Mouse (Mus musculus) ES-Bruce4 (cell line): ENCODE measurements around the gene Mettl21c. TPM values are rescaled to one million over a fixed set of nuclear protein-coding genes. Genes with fewer than 3 reads are reported as not detected.

Source experiments
- H3K27ac ChIP-seq: 2 replicates; pipeline ENCODE4 v1.5.1; 2012; ENCODE audit warnings: low read length, inconsistent platforms; ENCODE audit not compliant: insufficient read depth
- H3K27me3 ChIP-seq: 2 replicates; pipeline ENCODE4 v1.6.1; 2012; ENCODE audit warnings: mild to moderate bottlenecking, low read length, inconsistent platforms; ENCODE audit not compliant: control insufficient read depth, poor library complexity, insufficient read depth, severe bottlenecking
- H3K36me3 ChIP-seq: 2 replicates; pipeline ENCODE4 v1.6.1; 2012; ENCODE audit warnings: inconsistent platforms, mild to moderate bottlenecking, low read length, moderate library complexity; ENCODE audit not compliant: control insufficient read depth, poor library complexity, insufficient read depth, severe bottlenecking
- H3K4me1 ChIP-seq: one replicate; pipeline ENCODE4 v1.8.1; 2011; ENCODE audit warnings: low read length; ENCODE audit not compliant: control insufficient read depth, insufficient read depth
- H3K4me3 ChIP-seq: 2 replicates; pipeline ENCODE4 v1.5.1; 2011; ENCODE audit warnings: low read depth, mild to moderate bottlenecking, low read length
- H3K9ac ChIP-seq: 2 replicates; pipeline ENCODE4 v1.6.1; 2012; ENCODE audit warnings: low read depth, mild to moderate bottlenecking, inconsistent platforms; ENCODE audit not compliant: poor library complexity, severe bottlenecking
- H3K9me3 ChIP-seq: replicated peaks from 2 replicates; pipeline ENCODE4 v1.6.1; 2012; ENCODE audit warnings: mild to moderate bottlenecking, low read length, inconsistent platforms; ENCODE audit not compliant: control insufficient read depth, poor library complexity, insufficient read depth, severe bottlenecking
- CTCF ChIP-seq: IDR thresholded peaks from one replicate; pipeline ENCODE4 v1.8.1; 2011; ENCODE audit warnings: low read depth, low read length
- EP300 ChIP-seq: IDR thresholded peaks from 2 replicates; pipeline ENCODE4 v1.6.1; 2011; ENCODE audit warnings: low read depth, low read length; ENCODE audit not compliant: insufficient read depth
- POLR2A ChIP-seq: IDR thresholded peaks from one replicate; pipeline ENCODE4 v1.8.1; 2011; ENCODE audit warnings: low read length; ENCODE audit not compliant: insufficient read depth
- polyA plus RNA-seq: library from polyadenylated mRNA; stranded (reverse); fragments of >200 nt; gene quantifications from 2 replicates; pipeline ENCODE4 v1.2.4, GENCODE M21; 2011; ENCODE audit warnings: low read depth; ENCODE audit not compliant: missing spikeins, insufficient read depth, insufficient read length

Gene Mettl21c
- polyA plus RNA-seq, 1 experiment, result not detected

DNA sequence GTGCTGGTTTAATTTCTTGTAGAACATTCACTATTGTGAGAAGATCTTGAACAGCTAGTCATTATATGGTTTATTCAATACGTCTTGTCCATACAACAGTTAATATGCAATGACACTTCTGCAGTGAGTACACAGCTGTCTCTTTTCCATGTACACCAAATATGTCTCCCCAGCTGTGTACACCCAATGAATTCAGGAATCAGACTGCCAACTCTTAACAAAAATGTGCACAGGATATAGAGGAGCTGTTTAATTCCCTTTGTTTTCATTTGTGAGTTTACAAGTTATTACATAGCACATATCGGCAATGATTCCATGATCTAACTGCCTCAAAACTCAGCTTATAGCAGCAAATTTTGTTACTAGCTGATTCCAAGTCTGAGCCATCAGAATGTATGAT, 15.3 kb downstream of the Mettl21c start:
- Histone ChIP-seq H3K27ac (no peak overlapping the region), H3K36me3 (peaks cover 9% of the 10 kb centered on the region)
- TF ChIP-seq CTCF (no peak), POLR2A (no peak), EP300 (no peak)

DNA sequence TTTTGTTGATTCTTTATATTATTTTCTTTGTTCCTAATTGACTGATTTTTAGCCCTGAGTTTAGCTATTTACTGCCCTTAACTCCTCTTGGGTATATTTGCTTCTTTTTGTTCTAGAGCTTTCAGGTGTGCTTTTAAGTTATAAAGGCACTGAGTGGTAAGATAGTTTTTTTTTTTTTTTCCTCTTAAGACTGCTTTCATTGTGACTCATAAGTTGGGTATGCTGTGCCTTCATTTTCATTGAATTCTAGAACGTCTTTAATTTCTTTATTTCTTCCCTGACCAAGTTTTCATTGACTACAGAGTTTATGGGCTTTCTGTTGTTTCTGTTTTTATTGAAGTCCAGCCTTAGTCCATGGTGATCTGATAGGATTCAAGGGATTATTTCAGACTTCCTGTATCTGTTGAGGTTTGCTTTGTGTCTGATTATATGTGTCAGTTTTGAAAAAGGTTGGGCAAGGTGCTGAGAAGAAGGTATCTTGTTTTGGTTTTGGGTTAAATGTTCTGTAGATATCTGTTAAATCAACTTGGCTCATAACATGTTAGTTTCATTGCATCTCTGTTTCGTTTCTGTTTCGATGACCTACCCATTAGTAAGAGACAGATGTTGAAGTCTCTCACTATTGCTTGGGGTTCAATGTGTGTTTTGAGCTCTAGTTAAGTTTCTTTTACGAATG, 22.8 kb downstream of the Mettl21c start:
- H3K36me3 ChIP-seq, result peaks cover 22% of the 10 kb centered on the region
- H3K9me3 ChIP-seq, result no peaks in the 10 kb centered on the region
- no peak overlapping the region for H3K27ac ChIP-seq
- no peak overlapping the region for H3K9ac ChIP-seq
- no peak overlapping the region for H3K4me3 ChIP-seq
- TF ChIP-seq POLR2A, result no peak
- TF ChIP-seq EP300, result no peak
- no peak for TF ChIP-seq CTCF
- no peaks in the 10 kb centered on the region for H3K27me3 ChIP-seq
- no peaks in the 10 kb centered on the region for H3K4me1 ChIP-seq

More for the DNA sequence above, 15.3 kb downstream of the Mettl21c start:
- no peak overlapping the region for H3K9ac ChIP-seq
- H3K9me3 ChIP-seq, result no peaks in the 10 kb centered on the region
- no peak overlapping the region for H3K4me3 ChIP-seq
- H3K4me1 ChIP-seq, result no peaks in the 10 kb centered on the region
- no peaks in the 10 kb centered on the region for H3K27me3 ChIP-seq

- H3K27ac ChIP-seq, result no peak overlapping the region
- TF ChIP-seq POLR2A (no peak), EP300 (peak; percentile 81)
- peaks cover 19% of the 10 kb centered on the region for H3K36me3 ChIP-seq
- no peaks in the 10 kb centered on the region for H3K4me1 ChIP-seq
- no peaks in the 10 kb centered on the region for H3K9me3 ChIP-seq
- H3K4me3 ChIP-seq, result no peak overlapping the region
- H3K9ac ChIP-seq, result no peak overlapping the region
- no peaks in the 10 kb centered on the region for H3K27me3 ChIP-seq
Observed at GRCm38 (mm10) chr1:43971089-43971488, 48.7 kb downstream of the Mettl21c start.

DNA sequence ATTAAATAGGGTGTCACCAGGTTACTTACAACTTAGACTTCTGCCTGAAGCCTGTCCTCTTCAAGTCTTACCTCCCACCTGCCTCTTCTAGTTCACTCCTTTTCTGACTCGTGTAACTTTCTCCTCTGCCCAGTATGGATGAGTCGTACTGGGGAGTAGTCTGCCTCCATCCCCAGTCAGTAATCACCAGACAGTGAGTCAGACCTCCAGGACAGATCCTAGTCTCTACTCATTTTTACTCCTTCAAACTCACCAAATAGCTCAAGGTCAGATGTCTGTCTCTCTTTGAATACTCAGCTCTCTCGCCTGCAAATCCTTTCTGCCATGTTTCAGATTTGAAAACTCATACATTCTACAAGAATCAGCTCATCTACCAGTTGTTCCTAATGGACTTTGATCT, 50.5 kb downstream of the Mettl21c start:
- no peaks in the 10 kb centered on the region for H3K4me1 ChIP-seq
- no peaks in the 10 kb centered on the region for H3K9me3 ChIP-seq
- no peak overlapping the region for H3K4me3 ChIP-seq
- H3K27me3 ChIP-seq, result no peaks in the 10 kb centered on the region
- TF ChIP-seq CTCF (no peak), POLR2A (no peak), EP300 (no peak)
- no peak overlapping the region for H3K9ac ChIP-seq
- H3K36me3 ChIP-seq, result peaks cover 15% of the 10 kb centered on the region
- peak overlapping the region; percentile 36; the same call in 1 of the 2 replicates for H3K27ac ChIP-seq

GRCm38 (mm10) chr1:43966756-43967155, 53.1 kb downstream of the Mettl21c start:
- no peak overlapping the region for H3K27ac ChIP-seq
- no peak overlapping the region for H3K9ac ChIP-seq
- TF ChIP-seq POLR2A, result no peak
- TF ChIP-seq EP300, result no peak
- TF ChIP-seq CTCF, result no peak
- no peaks in the 10 kb centered on the region for H3K27me3 ChIP-seq
- peaks cover 9% of the 10 kb centered on the region; the same call in 1 of the 2 replicates for H3K36me3 ChIP-seq
- no peak overlapping the region for H3K4me3 ChIP-seq
- no peaks in the 10 kb centered on the region for H3K4me1 ChIP-seq
- no peaks in the 10 kb centered on the region for H3K9me3 ChIP-seq

- Histone ChIP-seq H3K27ac (no peak overlapping the region), H3K4me3 (no peak overlapping the region), H3K36me3 (peaks cover 8% of the 10 kb centered on the region), H3K9me3 (no peaks in the 10 kb centered on the region), H3K4me1 (no peaks in the 10 kb centered on the region), H3K27me3 (no peaks in the 10 kb centered on the region), H3K9ac (no peak overlapping the region)
- TF ChIP-seq CTCF (no peak), POLR2A (no peak)
Observed at GRCm38 (mm10) chr1:43964381-43964780, 55.5 kb downstream of the Mettl21c start.

Other genes starting within 250 kb of the Mettl21c start
- 23.9 and 24.4 TPM in 2 replicates for gene Uxs1, start 192.2 kb downstream of the Mettl21c start, polyA plus RNA-seq
- 109 and 116 TPM in 2 replicates for gene Tpp2, start 86.4 kb downstream of the Mettl21c start, polyA plus RNA-seq
- gene Gm8251, start 41.9 kb upstream of the Mettl21c start, polyA plus RNA-seq, result not detected in 2 replicates
- 48.5 and 49.6 TPM in 2 replicates for gene Tex30, start 82.4 kb upstream of the Mettl21c start, polyA plus RNA-seq
- gene Kdelc1, start 98.8 kb upstream of the Mettl21c start, polyA plus RNA-seq, result 31.5 and 31.6 TPM in 2 replicates
- gene Bivm, start 98.9 kb upstream of the Mettl21c start, polyA plus RNA-seq, result 44.1 and 50.2 TPM in 2 replicates
- 59.9 and 66.9 TPM in 2 replicates for gene Ercc5, start 127.7 kb upstream of the Mettl21c start, polyA plus RNA-seq
- not detected in 2 replicates for gene Mettl21e, start 198.9 kb upstream of the Mettl21c start, polyA plus RNA-seq